Mouse (Mus musculus) CH12.LX (cell line): Measurements from ENCODE around the gene Rhbdl2.

Source experiments
- BHLHE40 ChIP-seq: IDR thresholded peaks from 2 replicates; pipeline ENCODE4 v1.6.1; 2011; ENCODE audit warnings: mild to moderate bottlenecking, low read depth, low read length, improper control_type of control experiment
- CTCF ChIP-seq, 2 experiments: IDR thresholded peaks in 1 of 2; conservative IDR thresholded peaks in 1 of 2; 2 replicates each; pipeline ENCODE4 v1.5.1; 2011 to 2012; ENCODE audit warnings: low read depth in 2 of 2, low read length in 2 of 2, improper control_type of control experiment in 1 of 2, inconsistent platforms in 1 of 2, mild to moderate bottlenecking in 1 of 2, moderate library complexity in 1 of 2
- E2F4 ChIP-seq: IDR thresholded peaks from 2 replicates; pipeline ENCODE4 v1.6.1; 2011; ENCODE audit warnings: low read depth, low read length, improper control_type of control experiment; ENCODE audit not compliant: insufficient replicate concordance
- EP300 ChIP-seq: IDR thresholded peaks from 2 replicates; pipeline ENCODE4 v1.6.1; 2011; ENCODE audit warnings: low read length, improper control_type of control experiment
- KAT2A ChIP-seq: IDR thresholded peaks from 2 replicates; pipeline ENCODE4 v1.6.1; 2012; ENCODE audit warnings: low read length, improper control_type of control experiment, inconsistent platforms; ENCODE audit not compliant: insufficient replicate concordance
- MAFK ChIP-seq: IDR thresholded peaks from 2 replicates; pipeline ENCODE4 v1.6.1; 2011; ENCODE audit warnings: low read length, improper control_type of control experiment; ENCODE audit not compliant: insufficient replicate concordance
- MAZ ChIP-seq: IDR thresholded peaks from 2 replicates; pipeline ENCODE4 v1.6.1; 2012; ENCODE audit warnings: low read depth, mild to moderate bottlenecking, inconsistent platforms, low read length, improper control_type of control experiment, moderate library complexity
- POLR2A ChIP-seq: IDR thresholded peaks from 2 replicates; pipeline ENCODE4 v1.6.1; 2011; ENCODE audit warnings: low read depth, mild to moderate bottlenecking, improper control_type of control experiment, low read length
- RAD21 ChIP-seq: IDR thresholded peaks from 2 replicates; pipeline ENCODE4 v1.6.1; 2011; ENCODE audit warnings: low read depth, mild to moderate bottlenecking, low read length, improper control_type of control experiment, moderate library complexity
- TBP ChIP-seq: conservative IDR thresholded peaks from 2 replicates; pipeline ENCODE4 v1.6.1; 2011; ENCODE audit warnings: low read depth, low read length, improper control_type of control experiment
- ZKSCAN1 ChIP-seq: IDR thresholded peaks from 2 replicates; pipeline ENCODE4 v1.6.1; 2012; ENCODE audit warnings: low read depth, inconsistent platforms, low read length, improper control_type of control experiment, borderline replicate concordance
- ZNF384 ChIP-seq: IDR thresholded peaks from 2 replicates; pipeline ENCODE4 v1.6.1; 2012; ENCODE audit warnings: low read depth, low read length, improper control_type of control experiment, inconsistent platforms

DNA sequence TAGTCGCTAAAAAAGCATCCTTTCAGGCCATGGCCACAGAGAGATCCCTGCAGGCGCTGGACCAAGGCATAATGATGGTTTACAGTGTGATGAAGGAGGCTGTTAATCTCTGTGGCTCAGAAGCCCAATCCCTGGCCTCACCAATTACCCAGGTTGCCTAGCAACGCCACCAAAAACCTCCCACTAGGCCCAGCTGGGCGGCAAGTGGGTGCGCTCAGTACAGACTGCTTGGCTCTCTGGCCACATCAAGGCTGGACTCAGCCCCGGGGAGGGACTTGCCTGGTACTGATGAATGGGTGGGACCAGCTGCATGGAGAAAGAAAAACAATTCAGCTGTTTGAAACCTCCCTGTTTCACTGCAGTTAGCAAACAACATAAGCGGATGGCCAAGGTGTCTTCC lies 10.2 kb downstream of the Rhbdl2 start:
- TF ChIP-seq E2F4 (no peak), MAFK (no peak), TBP (no peak), RAD21 (no peak), MAZ (no peak), KAT2A (no peak), POLR2A (no peak), CTCF (conservative IDR thresholded peaks at IDR 0.05 in 1 of 2, IDR thresholded peaks at IDR 0.05 in 1 of 2; ENCODE audit: low read depth in 2 of 2, low read length in 2 of 2) (no peak), EP300 (no peak), ZKSCAN1 (no peak), ZNF384 (no peak), BHLHE40 (no peak)
